Mouse (Mus musculus): ENCODE measurements around the gene Actrt2. TPM values are rescaled to one million over a fixed set of nuclear protein-coding genes. Genes with fewer than 3 reads are reported as not detected.

Gene Actrt2
- polyA plus RNA-seq, 1 experiment from 2014 or later = not detected

DNA sequence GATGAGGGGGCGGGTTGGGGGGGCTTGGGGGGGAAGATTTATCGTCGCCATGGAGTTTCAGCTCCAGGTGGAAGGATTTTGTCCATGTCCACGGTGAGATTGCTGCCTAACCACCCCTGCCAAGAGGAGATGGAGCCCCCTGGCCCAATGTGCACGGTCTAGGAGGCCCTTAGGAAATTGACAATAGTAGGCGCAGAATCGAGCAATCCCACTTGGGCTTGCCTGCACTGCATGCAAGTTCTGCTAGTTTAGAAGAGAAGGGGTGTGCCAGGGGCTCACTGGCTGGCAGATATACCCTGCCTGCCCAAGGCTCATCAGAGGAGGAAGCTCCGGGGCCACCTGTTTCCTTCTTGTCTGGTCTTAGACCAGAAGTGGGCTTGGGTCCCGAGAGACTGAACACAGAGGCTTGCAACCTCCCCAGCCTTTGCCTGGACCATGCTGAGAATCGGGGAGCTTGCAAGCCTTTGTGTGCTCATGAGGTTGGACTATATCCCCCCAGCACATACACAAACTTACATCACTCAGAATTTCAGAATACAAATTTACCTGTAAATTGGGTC, 7.9 kb upstream of the Actrt2 start:
- no peaks in the 10 kb centered on the region for H3K36me3 ChIP-seq
- no peak overlapping the region for H3K4me2 ChIP-seq
- H3K4me1 ChIP-seq (replicated peaks) = peaks cover 18% of the 10 kb centered on the region
- peaks cover 70% of the 10 kb centered on the region for H3K27me3 ChIP-seq
- no peaks in the 10 kb centered on the region for H3K9me3 ChIP-seq
- 0 out of 2 replicates have a peak overlapping the region, but pooled peaks have one; percentile 9 for H3K27ac ChIP-seq
- ATAC-seq (ENCODE audit: low FRiP score) = no peak
- no peak overlapping the region for H3K4me3 ChIP-seq
- H3K9ac ChIP-seq = no peak overlapping the region
- WGBS = 55% methylated on average over 10 of the region's 10 CpGs

DNA sequence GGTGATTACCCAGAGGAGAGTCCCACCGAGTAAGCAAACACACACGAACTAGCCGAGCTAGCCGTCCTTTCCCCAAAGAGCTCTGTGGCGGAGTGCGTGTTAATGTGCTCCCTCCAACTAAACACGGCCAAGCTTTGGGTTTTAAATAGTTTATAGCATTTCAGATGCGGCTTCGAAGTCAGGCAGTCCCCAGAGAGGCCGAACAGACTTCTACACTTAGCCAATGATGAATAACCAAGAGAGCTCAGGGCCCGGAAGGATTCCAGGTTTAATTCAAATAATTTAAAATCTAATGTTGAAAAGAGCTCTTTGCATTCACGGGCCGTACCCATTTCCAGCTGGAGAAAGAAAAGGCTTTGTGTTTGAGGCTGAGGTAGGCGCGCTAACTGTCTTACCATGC, 7.3 kb upstream of the Actrt2 start:
- no peak for ATAC-seq (ENCODE audit: low FRiP score)
- Histone ChIP-seq H3K4me2 (peak overlapping the region; percentile 28), H3K4me1 (replicated peaks) (peaks cover 18% of the 10 kb centered on the region), H3K9ac (no peak overlapping the region), H3K9me3 (no peaks in the 10 kb centered on the region), H3K36me3 (no peaks in the 10 kb centered on the region), H3K27me3 (peaks cover 70% of the 10 kb centered on the region), H3K27ac (no peak overlapping the region), H3K4me3 (no peak overlapping the region)
- 26% methylated on average over 15 of the region's 15 CpGs for WGBS

DNA sequence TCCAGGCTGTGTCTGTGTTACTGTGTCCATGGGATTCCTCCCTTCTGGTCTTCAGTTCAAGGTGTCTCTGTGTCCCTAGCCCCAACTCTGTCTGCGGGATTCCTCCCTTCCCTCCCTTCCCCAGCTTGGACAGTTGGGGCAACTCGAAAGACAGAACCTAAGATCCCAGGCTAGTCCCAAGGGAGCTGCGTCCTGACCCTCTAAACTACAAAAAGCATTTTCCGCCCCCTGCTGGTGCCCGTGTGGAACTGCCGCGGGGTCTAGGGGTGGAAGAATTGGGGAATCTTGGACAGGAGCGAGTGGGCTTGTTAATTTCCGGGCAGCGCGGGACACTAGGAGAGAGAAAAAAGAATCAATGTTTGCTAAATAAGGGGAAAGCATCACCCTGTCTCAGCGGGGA, 6.9 kb upstream of the Actrt2 start:
- Histone ChIP-seq H3K9ac (no peak overlapping the region), H3K4me3 (no peak overlapping the region), H3K9me3 (no peaks in the 10 kb centered on the region), H3K27ac (no peak overlapping the region), H3K27me3 (peaks cover 72% of the 10 kb centered on the region), H3K4me1 (replicated peaks) (peaks cover 18% of the 10 kb centered on the region), H3K36me3 (no peaks in the 10 kb centered on the region), H3K4me2 (peak overlapping the region; percentile 28)
- no peak for ATAC-seq (ENCODE audit: low FRiP score)
- 2% methylated on average over 12 of the region's 12 CpGs for WGBS

DNA sequence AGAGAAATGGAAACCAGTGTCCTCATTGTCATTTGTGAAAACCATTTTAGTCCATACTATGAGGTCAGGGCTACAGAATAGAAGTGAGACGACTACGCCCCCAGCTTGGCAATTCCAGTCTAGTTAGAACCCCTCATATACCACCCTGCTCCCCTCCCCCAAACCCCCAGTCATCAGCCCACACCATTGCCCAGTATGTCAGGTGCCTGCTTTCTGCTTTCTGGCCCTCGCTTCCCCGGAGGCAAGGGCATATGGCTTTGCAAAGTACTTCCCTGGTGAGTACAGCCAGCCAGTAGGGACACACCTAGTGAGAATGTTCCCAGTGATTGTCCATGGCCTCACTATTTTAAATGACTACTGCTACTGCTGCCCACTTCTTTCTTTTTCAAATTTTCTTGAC, 6.3 kb upstream of the Actrt2 start:
- peaks cover 72% of the 10 kb centered on the region for H3K27me3 ChIP-seq
- H3K4me2 ChIP-seq = no peak overlapping the region
- WGBS = 82% methylated on average over 4 of the region's 4 CpGs
- no peaks in the 10 kb centered on the region for H3K36me3 ChIP-seq
- no peak overlapping the region for H3K9ac ChIP-seq
- H3K9me3 ChIP-seq = no peaks in the 10 kb centered on the region
- H3K27ac ChIP-seq = no peak overlapping the region
- H3K4me3 ChIP-seq = no peak overlapping the region
- ATAC-seq (ENCODE audit: low FRiP score) = no peak
- peaks cover 18% of the 10 kb centered on the region for H3K4me1 ChIP-seq (replicated peaks)

DNA sequence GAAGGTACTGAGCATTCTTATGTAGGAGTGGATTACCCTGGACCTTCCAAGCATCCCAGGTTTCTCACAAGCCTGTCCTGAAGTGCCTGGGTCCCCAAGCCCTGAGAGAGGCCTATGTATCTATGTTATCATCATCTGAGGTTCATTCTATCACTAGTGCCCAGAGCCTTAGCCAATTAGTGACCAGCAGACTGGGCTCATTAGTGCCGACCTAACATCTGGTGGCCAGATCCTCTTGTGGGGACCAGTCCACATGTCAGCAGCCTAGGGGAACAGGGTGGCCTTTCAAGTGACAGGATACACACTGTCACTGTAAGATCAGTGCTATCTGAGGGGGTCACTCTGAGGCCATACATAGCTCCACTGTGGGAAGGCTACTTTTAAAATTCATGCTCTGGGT, 4.4 kb upstream of the Actrt2 start:
- H3K27ac ChIP-seq = no peak overlapping the region
- H3K4me3 ChIP-seq = no peak overlapping the region
- no peaks in the 10 kb centered on the region for H3K9me3 ChIP-seq
- no peak overlapping the region for H3K9ac ChIP-seq
- no peaks in the 10 kb centered on the region for H3K36me3 ChIP-seq
- 71% methylated on average over 1 of the region's 1 CpGs for WGBS
- ATAC-seq (ENCODE audit: low FRiP score) = no peak
- H3K4me2 ChIP-seq = no peak overlapping the region
- peaks cover 18% of the 10 kb centered on the region for H3K4me1 ChIP-seq (replicated peaks)
- H3K27me3 ChIP-seq = peaks cover 65% of the 10 kb centered on the region

DNA sequence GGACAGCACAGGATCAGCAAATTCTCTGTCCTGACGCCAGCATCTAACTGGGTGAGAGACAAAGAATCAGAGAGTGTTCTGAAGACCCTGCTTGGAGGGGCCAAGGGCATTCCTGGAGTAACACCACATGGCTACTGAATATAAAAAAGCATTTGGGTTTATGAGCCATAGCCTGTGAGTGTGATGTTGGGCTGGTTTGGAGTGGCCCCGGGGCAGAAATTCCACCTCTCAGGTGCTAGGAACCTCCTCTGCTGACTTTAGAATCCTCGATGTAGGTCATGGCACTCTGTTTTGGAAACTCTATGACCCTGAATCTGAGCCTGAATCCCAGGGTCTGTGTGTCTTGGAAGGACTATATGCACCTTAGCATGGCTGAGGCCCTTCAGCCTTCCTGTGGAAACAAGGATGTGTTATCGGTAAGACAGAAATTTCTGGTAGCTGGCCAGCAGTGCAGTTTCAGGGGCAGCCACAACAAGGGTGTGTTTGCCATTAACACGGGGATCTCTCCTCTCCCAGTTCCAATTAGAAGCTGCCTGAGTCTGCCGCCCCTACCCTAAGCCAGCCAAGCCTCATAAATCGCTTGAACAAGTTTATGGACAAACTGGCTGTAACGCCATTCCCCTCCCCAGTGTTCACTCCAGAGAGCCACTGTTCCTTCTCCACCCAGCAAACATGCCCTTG, 3.7 kb upstream of the Actrt2 start:
- H3K4me1 ChIP-seq (replicated peaks) = peaks cover 18% of the 10 kb centered on the region
- no peaks in the 10 kb centered on the region for H3K36me3 ChIP-seq
- no peak overlapping the region for H3K4me3 ChIP-seq
- H3K9me3 ChIP-seq = no peaks in the 10 kb centered on the region
- H3K27me3 ChIP-seq = peaks cover 65% of the 10 kb centered on the region
- no peak overlapping the region for H3K27ac ChIP-seq
- 73% methylated on average over 8 of the region's 8 CpGs for WGBS
- no peak for ATAC-seq (ENCODE audit: low FRiP score)
- H3K9ac ChIP-seq = no peak overlapping the region
- H3K4me2 ChIP-seq = no peak overlapping the region

DNA sequence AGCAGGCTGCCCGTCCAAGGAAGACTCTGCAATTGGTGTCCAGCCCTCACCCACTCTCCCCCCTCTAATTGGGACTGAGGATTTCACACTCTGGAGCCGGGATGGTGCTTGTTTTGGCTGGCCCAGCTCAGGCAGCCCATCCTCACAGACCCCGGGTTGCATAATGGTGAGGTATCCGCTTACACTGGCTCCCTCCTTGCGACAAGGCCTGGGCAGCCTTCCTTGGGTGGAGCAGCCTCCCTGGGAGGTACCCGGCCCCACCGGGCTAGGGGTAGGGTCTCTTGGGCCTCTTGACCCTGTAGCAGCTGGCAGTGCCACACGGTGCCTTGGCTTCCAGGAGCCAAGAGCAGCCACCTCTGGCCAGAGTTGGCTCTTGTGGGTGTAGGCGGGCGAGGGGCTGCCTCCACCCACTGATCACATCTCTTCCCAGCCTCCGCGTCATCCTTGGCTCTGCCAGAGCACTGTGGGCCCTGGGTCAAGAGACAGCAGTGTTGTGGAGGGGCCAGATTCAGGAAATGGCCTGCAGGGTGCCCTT, 4.9 kb downstream of the Actrt2 start:
- Histone ChIP-seq H3K36me3 (no peaks in the 10 kb centered on the region), H3K9me3 (no peaks in the 10 kb centered on the region), H3K4me3 (no peak overlapping the region), H3K4me2 (no peak overlapping the region), H3K27ac (no peak overlapping the region), H3K9ac (no peak overlapping the region), H3K4me1 (replicated peaks) (peaks cover 5% of the 10 kb centered on the region; the same call in 1 of the 2 replicates), H3K27me3 (peaks cover 55% of the 10 kb centered on the region)
- 73% methylated on average over 12 of the region's 12 CpGs for WGBS
- ATAC-seq (ENCODE audit: low FRiP score) = no peak

DNA sequence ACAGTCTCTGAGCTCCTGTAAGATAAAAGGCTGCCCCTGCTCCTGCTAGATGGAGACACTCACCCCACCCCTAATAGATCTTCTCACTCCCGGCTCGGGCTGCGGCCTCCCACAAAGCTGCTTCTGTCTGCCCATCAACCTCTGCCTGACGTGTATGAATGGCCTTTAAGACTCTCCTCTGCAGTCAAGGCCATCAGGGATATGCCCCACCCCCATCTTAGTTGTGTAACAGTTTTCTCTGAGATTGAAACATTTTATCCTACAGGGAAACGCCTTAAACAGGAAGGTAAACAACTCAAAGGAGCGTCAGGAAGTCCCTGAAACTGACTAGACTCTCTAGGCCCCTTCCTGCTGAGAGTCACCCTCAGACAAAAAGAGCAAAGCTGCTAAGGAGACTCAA, 6.4 kb downstream of the Actrt2 start:
- Histone ChIP-seq H3K4me1 (replicated peaks) (peaks cover 5% of the 10 kb centered on the region; the same call in 1 of the 2 replicates), H3K9ac (no peak overlapping the region), H3K4me3 (no peak overlapping the region), H3K4me2 (no peak overlapping the region), H3K36me3 (no peaks in the 10 kb centered on the region), H3K27ac (no peak overlapping the region), H3K27me3 (peaks cover 45% of the 10 kb centered on the region), H3K9me3 (no peaks in the 10 kb centered on the region)
- no peak for ATAC-seq (ENCODE audit: low FRiP score)
- 45% methylated on average over 6 of the region's 6 CpGs for WGBS

DNA sequence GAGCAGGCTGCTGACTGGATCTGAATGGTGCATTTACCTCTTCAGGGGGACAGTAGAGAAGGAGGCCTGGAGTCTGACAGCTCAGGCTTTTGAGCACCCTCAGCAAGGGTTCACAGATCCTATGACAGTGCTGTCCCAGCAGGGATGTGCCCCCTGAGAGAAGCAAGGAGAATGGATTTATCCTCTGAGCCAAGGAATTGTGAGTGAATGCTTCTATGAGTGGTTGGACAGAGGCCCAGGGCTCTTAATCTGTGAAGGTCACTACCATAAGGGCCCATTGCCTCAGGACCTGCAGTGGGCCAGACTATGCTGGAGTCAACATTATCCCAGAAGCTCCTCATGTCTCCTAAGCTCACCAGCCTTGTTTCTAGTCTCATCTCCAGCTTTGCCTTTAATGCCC, 7.6 kb downstream of the Actrt2 start:
- no peaks in the 10 kb centered on the region for H3K9me3 ChIP-seq

DNA sequence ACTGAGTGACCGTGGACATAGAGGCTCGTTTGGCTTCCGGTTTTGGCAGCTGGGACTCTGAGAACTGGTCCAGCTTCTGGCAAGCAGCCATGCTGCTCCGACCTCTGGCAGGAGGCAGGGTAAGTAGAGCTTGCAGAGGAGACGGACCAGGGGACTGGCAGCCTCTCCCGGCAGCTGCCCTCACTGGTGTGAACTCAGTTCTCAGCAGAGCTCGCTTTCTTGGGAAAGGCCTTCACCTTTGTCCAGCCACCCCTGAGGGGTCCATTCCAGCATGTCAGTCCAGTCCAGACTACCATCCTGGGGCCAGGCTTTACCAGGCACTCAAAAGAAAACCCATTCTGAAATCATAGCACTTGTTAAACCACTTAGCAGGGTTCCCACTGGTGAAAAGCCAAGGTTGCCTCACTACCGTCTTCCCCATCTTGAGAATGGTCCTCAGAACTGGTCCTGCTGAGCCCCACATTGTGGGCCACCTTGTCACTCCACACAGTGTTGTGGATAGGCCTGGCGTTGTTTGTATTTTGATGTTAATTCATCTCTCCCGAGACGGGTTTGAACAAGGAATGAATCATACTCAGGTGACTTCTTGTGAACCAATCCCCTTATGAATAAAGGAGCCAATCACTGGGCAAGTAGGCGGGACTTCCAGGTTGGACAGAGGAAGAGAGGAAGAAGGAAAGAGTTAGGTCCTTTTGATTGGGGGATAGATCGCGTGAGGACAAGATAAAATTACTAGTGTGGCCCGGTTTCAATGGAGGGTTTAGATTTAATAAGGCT, 12.3 kb downstream of the Actrt2 start:
- H3K4me2 ChIP-seq = no peak overlapping the region
- H3K4me3 ChIP-seq = no peak overlapping the region
- no peak for ATAC-seq (ENCODE audit: low FRiP score)
- H3K36me3 ChIP-seq = no peaks in the 10 kb centered on the region
- 75% methylated on average over 15 of the region's 15 CpGs for WGBS
- no peak overlapping the region for H3K27ac ChIP-seq
- H3K4me1 ChIP-seq (replicated peaks) = peaks cover 8% of the 10 kb centered on the region
- peaks cover 31% of the 10 kb centered on the region for H3K27me3 ChIP-seq
- H3K9ac ChIP-seq = no peak overlapping the region
- no peaks in the 10 kb centered on the region for H3K9me3 ChIP-seq

More for the DNA sequence above, 7.6 kb downstream of the Actrt2 start:
- Histone ChIP-seq H3K4me3 (no peak overlapping the region), H3K36me3 (no peaks in the 10 kb centered on the region), H3K27me3 (peaks cover 34% of the 10 kb centered on the region), H3K9ac (no peak overlapping the region), H3K4me2 (no peak overlapping the region), H3K4me1 (replicated peaks) (peaks cover 5% of the 10 kb centered on the region; the same call in 1 of the 2 replicates), H3K27ac (no peak overlapping the region)
- no peak for ATAC-seq (ENCODE audit: low FRiP score)

DNA sequence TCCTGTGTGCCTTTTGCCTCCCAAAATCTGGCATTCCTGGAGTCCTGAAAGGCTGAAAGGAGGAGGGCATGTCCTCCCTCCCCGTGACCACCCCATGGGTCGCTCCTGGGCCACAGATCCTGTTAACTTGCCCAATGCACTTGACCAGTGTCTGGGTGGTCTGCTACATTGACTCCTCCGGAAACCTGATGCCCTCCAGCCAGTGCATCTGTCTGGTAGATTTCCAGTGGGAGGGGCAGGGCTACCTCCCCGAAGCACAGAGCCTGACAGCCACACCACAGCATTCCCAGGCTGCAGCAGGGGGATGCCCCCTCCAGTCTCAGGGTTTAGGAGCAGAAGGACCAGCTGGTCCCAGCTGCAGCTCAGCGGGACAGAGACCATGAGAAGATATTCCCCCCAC, 15.2 kb downstream of the Actrt2 start:
- no peak overlapping the region for H3K9ac ChIP-seq

DNA sequence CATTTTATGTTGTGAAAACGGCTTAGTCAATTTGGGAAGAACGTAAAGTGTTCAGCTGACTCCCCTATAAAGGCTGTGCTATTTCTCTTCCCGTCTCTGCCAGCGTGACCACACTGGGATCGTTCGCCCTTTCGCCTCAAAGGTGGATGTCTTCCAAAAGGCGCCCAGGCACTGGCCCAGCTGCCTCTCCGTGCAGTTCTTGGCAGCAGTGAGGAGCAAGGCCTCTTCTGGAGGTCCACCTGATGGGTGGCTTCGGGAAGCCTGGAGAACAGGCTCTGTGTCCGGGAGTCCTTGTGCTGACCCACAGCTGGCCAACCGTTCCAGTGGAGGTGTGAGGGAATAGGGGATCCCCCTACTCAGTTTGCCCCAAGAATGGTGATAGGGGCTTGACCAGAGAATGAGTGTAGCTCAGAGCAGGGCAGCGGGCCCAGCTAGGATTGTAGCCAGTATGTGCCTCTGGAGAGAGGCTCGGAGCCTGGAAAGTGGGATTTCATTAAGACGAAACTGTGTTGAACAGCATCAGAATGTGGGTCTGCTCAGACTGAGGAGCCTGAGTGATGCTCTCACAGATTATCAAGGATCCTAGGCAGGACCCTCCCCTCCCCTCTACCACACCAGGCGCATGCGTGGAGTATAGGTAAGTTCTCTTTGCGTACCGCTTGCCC, 18.5 kb downstream of the Actrt2 start:
- Histone ChIP-seq H3K9me3 (peaks cover 11% of the 10 kb centered on the region; the same call in 1 of the 2 replicates), H3K27me3 (peaks cover 71% of the 10 kb centered on the region)
- ATAC-seq (ENCODE audit: low FRiP score) = no peak

More for the DNA sequence above, 15.2 kb downstream of the Actrt2 start:
- H3K9me3 ChIP-seq = peaks cover under 1% of the 10 kb centered on the region; the same call in 1 of the 2 replicates
- peaks cover 8% of the 10 kb centered on the region for H3K4me1 ChIP-seq (replicated peaks)
- H3K36me3 ChIP-seq = no peaks in the 10 kb centered on the region
- peaks cover 48% of the 10 kb centered on the region for H3K27me3 ChIP-seq
- H3K4me2 ChIP-seq = no peak overlapping the region
- 16% methylated on average over 5 of the region's 5 CpGs for WGBS
- H3K27ac ChIP-seq = no peak overlapping the region
- no peak overlapping the region for H3K4me3 ChIP-seq
- no peak for ATAC-seq (ENCODE audit: low FRiP score)

More for the DNA sequence above, 18.5 kb downstream of the Actrt2 start:
- no peak overlapping the region for H3K9ac ChIP-seq
- H3K27ac ChIP-seq = no peak overlapping the region
- WGBS = 82% methylated on average over 19 of the region's 19 CpGs
- H3K36me3 ChIP-seq = no peaks in the 10 kb centered on the region
- peaks cover 8% of the 10 kb centered on the region for H3K4me1 ChIP-seq (replicated peaks)
- no peak overlapping the region for H3K4me2 ChIP-seq
- H3K4me3 ChIP-seq = no peak overlapping the region

All from hindbrain, embryonic 13.5 days (tissue).